Mouse (Mus musculus): ENCODE results near the gene C1ra. TPM values are rescaled to one million over a fixed set of nuclear protein-coding genes. Genes with fewer than 3 reads are reported as not detected.
A peak's percentile ranks its signal among the peaks of the same experiment; 100 is the strongest.
"Not testable (repeated sequence)": the region's sequence is repeated elsewhere in the genome, so short reads cannot be mapped to it uniquely, and the experiment has no call there.

The C1ra gene
- polyA plus RNA-seq, 1 experiment from 2014 or later = 4.6 TPM

DNA sequence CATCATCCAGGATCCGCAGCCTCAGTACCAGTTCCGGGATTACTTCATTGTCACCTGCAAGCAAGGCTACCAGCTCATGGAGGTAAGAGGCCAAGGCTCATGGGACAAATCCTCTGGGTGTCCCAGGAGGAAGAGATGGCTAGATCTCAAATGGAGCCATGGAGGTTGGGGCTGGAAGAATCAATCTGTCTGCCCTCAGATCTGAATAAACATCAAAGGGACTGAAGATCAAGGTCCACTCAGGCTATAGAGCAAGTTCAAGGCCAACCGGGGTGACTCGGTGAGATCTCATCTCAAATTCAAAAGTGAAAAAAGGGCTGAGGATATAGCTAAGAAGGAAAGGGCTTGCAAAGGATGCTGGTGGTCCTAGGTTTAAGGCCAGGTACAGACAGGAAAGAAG is 5.5 kb downstream of the C1ra start:
- not testable (repeated sequence) for ATAC-seq (ENCODE audit: borderline replicate concordance, extremely low read depth, low FRiP score, low TSS enrichment); H3K4me3 ChIP-seq; H3K27me3 ChIP-seq; H3K27ac ChIP-seq; H3K4me2 ChIP-seq; H3K4me1 ChIP-seq; H3K9me3 ChIP-seq; H3K36me3 ChIP-seq; H3K9ac ChIP-seq
- 85% methylated on average over 4 of the region's 4 CpGs for WGBS

DNA sequence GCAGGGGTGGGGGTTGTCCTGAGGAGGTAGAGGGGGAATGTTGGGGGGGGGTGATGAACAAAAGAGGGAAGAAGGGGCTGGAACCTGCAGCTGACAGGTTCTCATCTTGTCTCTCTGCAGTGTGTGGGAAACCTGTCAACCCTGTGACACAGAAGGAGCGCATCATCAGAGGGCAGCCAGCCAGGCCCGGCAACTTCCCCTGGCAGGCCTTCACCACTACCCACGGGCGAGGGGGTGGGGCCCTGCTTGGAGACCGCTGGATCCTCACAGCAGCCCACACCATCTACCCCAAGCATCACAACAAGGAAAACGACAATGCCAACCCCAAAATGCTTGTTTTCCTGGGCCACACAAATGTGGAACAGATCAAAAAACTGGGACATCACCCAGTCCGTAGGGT is 9.9 kb downstream of the C1ra start:
- not testable (repeated sequence) for H3K4me3 ChIP-seq; H3K4me2 ChIP-seq; H3K9me3 ChIP-seq; H3K4me1 ChIP-seq; H3K27me3 ChIP-seq; H3K36me3 ChIP-seq; H3K9ac ChIP-seq; ATAC-seq (ENCODE audit: borderline replicate concordance, extremely low read depth, low FRiP score, low TSS enrichment); H3K27ac ChIP-seq
- 70% methylated on average over 6 of the region's 7 CpGs for WGBS

DNA sequence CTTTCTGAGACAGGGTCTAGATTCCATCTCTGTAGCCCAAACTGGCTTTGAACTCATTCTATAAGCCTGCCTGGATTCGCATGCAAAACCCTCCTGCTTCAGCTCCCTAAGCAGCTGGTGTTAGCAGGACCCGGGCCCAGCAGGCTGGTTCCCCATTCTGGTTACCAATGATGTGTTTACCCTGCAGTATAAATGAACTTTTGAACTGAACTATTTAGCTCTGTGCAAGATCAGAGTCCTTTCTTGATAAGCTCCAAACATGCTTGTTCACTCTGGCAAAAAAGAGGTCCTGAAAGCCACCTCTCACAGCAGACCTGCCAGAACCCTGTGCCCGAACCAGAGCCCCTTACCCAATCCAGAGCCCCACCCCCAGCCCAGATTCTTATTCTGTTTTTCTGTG is 15.7 kb downstream of the C1ra start:
- Histone ChIP-seq H3K4me2 (no peak overlapping the region), H3K36me3 (no peaks in the 10 kb centered on the region), H3K9ac (no peak overlapping the region), H3K27me3 (no peaks in the 10 kb centered on the region), H3K4me3 (no peak overlapping the region), H3K9me3 (no peaks in the 10 kb centered on the region), H3K4me1 (no peaks in the 10 kb centered on the region), H3K27ac (no peak overlapping the region)
- ATAC-seq (ENCODE audit: borderline replicate concordance, extremely low read depth, low FRiP score, low TSS enrichment) = no peak
- 59% methylated on average over 3 of the region's 3 CpGs for WGBS

DNA sequence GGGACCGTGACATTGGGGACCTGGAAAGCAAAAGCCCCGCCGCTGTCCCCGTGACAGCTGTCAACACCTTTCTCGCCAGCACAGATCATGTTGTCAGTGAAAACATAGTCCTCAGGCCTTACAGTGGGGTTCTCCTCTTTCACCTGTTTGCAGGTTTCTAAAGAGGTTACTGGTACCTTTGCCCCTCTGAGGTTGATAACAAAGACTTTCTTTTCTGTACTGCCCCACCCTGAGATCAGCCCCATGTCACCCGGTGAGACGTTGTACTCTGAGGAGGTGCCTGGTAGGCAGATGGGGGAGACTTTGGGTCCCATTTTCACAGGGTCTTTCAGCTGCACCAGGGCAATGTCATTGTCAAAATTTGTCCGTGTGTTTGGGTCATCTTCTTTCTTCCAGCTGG is 18.9 kb downstream of the C1ra start:
- no peak for ATAC-seq (ENCODE audit: borderline replicate concordance, extremely low read depth, low FRiP score, low TSS enrichment)

DNA sequence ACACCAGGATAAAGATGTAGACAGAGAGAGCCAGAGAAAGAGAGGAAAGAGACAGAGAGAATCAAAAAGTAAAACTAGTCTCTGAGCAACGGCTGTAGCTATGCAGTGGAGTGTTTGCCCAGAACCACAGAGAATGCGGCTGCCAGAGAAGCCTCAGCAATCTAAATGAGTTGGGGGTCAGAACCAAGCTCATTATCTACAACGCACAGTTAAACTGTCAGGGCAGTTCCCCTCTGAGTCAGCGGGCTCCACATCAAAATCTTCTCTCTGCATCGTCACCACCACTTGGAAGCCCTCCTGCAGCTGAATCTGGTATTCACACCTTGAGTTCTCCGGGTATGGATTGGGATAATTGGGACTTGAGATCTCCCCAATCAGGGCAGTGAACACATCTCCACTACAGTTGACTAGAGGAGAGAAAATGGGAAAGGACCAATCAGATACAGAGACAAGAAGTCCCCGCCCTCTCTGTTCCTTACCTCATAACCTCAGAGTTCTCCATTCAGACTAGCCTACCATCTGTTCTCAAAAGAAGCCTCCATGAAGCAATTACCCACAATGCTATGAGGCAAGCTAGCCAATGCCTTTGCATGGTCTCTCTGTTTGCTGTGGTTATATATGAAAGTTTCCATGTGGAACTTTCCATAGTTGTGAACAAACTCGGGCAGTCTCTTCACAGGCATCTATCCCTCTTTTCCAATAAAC is 24.1 kb downstream of the C1ra start:
- not testable (repeated sequence) for H3K4me2 ChIP-seq; H3K9me3 ChIP-seq; H3K4me1 ChIP-seq; H3K36me3 ChIP-seq; ATAC-seq (ENCODE audit: borderline replicate concordance, extremely low read depth, low FRiP score, low TSS enrichment); H3K4me3 ChIP-seq; H3K27ac ChIP-seq; H3K9ac ChIP-seq; H3K27me3 ChIP-seq
- WGBS = 59% methylated on average over 8 of the region's 8 CpGs

More for the DNA sequence above, 18.9 kb downstream of the C1ra start:
- H3K36me3 ChIP-seq = no peaks in the 10 kb centered on the region
- no peak overlapping the region for H3K4me2 ChIP-seq
- no peaks in the 10 kb centered on the region for H3K9me3 ChIP-seq
- no peak overlapping the region for H3K4me3 ChIP-seq
- WGBS = 80% methylated on average over 8 of the region's 8 CpGs
- H3K9ac ChIP-seq = no peak overlapping the region
- H3K27me3 ChIP-seq = no peaks in the 10 kb centered on the region
- no peak overlapping the region for H3K27ac ChIP-seq
- H3K4me1 ChIP-seq = no peaks in the 10 kb centered on the region

DNA sequence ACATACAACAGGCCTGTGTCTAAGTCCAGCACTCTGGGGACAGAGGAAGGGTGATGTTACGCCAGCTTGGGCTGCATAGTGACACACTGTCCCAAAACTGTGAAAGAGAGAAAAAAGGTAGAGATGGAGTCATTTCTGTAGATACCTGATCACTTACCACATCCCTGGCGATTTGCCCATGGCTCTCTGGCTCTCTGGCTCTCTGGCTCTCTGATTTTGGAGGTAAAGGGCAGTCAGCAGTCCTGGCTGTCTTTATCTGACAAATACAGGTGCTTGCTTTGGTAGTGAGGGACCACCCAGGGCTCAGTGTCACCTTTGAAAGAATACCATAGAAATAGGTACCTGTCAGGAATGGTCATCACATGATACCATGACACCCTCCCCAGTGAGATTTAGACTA is 29.0 kb downstream of the C1ra start:
- ATAC-seq (ENCODE audit: borderline replicate concordance, extremely low read depth, low FRiP score, low TSS enrichment); H3K27ac ChIP-seq; H3K36me3 ChIP-seq; H3K4me3 ChIP-seq; H3K9me3 ChIP-seq; H3K9ac ChIP-seq; H3K27me3 ChIP-seq; H3K4me1 ChIP-seq; H3K4me2 ChIP-seq: not testable (repeated sequence)
- 66% methylated on average over 2 of the region's 2 CpGs for WGBS

DNA sequence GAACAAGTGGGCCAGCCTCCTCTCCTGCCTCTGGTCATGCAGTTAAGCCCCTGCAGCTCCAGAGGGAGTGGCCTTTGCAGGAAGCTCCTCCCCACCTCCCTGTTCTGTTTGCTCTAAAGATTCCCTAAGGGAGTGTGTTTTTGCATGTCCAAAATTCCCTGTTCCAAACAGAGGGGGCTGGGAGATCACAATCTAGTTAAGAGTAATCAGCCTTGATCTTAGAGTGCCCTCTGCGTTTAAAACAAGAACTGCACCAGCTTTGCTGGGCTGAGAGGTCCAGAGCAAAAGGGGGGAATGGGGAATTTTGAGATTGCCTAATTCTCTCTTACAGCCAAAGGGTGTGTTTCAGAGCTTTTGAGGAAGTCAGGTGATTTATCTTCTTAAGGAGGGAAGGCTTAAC is 30.1 kb downstream of the C1ra start, which contains the start of gene C1s1:
Gene C1s1 (minus strand): TSS at position 76 of the 400 bp plus-strand sequence.
- H3K27ac ChIP-seq, H3K4me2 ChIP-seq, H3K9me3 ChIP-seq, H3K4me1 ChIP-seq, H3K36me3 ChIP-seq, H3K27me3 ChIP-seq, H3K4me3 ChIP-seq, H3K9ac ChIP-seq: not testable (repeated sequence)
- WGBS = 9% methylated on average over 1 of the region's 1 CpGs
- peak; percentile 57; the same call in 1 of the 2 replicates for ATAC-seq (ENCODE audit: borderline replicate concordance, extremely low read depth, low FRiP score, low TSS enrichment)

DNA sequence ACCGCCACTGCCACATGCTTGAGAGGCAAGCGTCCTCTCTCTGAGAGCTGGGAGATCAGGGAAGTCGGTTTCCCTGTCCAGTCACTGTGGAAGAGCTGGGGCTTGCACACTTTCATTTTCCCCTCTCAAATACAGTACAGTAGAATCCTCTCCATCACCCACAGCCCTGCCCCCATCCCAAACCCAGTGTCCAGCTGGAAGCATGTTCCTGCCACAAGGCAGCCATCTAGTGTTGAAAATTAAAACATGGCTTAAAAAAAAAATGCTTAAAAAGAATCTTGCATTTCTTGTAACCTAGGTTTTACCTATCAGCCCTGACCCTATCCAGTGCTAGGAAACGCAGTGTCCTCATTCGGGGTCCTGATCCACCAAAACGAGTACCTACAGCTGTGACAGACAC is 32.3 kb downstream of the C1ra start:
- no peak overlapping the region for H3K4me3 ChIP-seq

DNA sequence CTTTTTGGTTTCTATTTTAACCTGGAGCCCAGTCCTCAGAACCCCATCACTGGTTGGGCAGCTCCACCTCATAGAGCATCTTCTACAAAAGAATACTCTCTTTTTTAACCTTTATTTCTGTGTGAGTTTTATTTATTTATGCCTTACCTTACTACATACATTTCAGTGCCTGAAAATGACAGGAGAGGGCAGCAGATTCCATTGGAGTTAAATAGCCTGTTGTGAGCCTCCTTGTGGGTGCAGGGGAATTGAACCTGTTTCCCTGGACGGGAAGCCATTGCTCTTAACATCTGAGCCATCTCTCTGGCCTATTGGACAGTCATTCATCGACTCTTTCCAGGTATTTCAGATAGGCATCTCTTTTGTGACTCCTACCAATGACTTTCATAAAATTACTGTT is 33.2 kb downstream of the C1ra start:
- Histone ChIP-seq H3K27me3 (no peaks in the 10 kb centered on the region), H3K36me3 (no peaks in the 10 kb centered on the region), H3K4me3 (no peak overlapping the region), H3K27ac (no peak overlapping the region), H3K9ac (no peak overlapping the region), H3K9me3 (no peaks in the 10 kb centered on the region), H3K4me1 (no peaks in the 10 kb centered on the region), H3K4me2 (no peak overlapping the region)
- no peak for ATAC-seq (ENCODE audit: borderline replicate concordance, extremely low read depth, low FRiP score, low TSS enrichment)
- 75% methylated on average over 2 of the region's 2 CpGs for WGBS

More for the DNA sequence above, 32.3 kb downstream of the C1ra start:
- Histone ChIP-seq H3K27me3 (no peaks in the 10 kb centered on the region), H3K9me3 (no peaks in the 10 kb centered on the region), H3K36me3 (no peaks in the 10 kb centered on the region), H3K27ac (no peak overlapping the region), H3K4me2 (no peak overlapping the region), H3K4me1 (no peaks in the 10 kb centered on the region), H3K9ac (no peak overlapping the region)
- 71% methylated on average over 5 of the region's 6 CpGs for WGBS
- ATAC-seq (ENCODE audit: borderline replicate concordance, extremely low read depth, low FRiP score, low TSS enrichment) = no peak

DNA sequence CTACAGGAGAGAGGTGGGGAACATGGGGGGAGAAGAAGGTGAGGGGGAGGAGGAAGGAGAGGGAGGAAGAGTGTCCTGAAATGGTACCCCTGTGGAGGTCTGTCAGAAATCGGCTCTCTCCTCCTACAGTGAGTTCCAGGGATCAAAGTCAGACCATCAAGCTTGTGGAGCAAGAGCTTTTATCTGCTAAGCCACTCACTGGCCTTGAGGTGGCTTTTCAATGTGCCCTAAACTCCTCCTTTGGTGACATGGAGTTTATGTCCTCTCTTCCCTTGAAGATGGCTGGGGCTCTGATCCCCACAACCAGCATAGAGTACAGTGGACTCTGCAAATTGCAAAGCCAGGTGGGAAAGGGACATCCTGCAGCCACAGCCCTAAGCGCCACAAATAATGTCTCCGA is 35.8 kb downstream of the C1ra start:
- not testable (repeated sequence) for H3K4me1 ChIP-seq; H3K27me3 ChIP-seq; ATAC-seq (ENCODE audit: borderline replicate concordance, extremely low read depth, low FRiP score, low TSS enrichment); H3K36me3 ChIP-seq; H3K4me2 ChIP-seq; H3K9me3 ChIP-seq; H3K27ac ChIP-seq; H3K9ac ChIP-seq; H3K4me3 ChIP-seq
- 84% methylated on average over 3 of the region's 3 CpGs for WGBS

DNA sequence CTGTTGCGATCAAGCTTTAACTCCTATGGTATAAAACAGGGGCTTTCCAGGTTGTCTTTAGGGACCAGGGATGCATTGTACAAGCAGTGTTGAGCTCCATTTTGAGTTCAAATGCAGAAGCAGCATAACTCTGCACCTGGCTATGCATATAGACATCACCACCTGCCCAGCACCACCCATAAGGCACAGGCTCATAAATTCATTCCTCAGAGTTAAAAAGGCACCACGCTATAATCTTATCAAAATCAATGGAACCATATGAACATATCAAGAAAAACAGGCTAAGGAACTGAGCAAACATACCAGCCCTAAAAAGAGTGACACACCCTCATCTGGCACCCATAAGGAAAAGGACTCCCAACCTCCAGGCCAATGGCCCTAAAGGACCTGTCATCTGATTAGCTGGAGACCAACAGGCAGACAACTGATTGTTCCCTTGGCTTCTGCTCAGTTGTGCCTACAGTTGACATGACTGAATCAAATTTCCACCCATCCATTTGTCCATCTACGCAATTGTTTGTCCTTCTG is 36.9 kb downstream of the C1ra start:
- ATAC-seq (ENCODE audit: borderline replicate concordance, extremely low read depth, low FRiP score, low TSS enrichment) = no peak
- H3K4me1 ChIP-seq = no peaks in the 10 kb centered on the region

DNA sequence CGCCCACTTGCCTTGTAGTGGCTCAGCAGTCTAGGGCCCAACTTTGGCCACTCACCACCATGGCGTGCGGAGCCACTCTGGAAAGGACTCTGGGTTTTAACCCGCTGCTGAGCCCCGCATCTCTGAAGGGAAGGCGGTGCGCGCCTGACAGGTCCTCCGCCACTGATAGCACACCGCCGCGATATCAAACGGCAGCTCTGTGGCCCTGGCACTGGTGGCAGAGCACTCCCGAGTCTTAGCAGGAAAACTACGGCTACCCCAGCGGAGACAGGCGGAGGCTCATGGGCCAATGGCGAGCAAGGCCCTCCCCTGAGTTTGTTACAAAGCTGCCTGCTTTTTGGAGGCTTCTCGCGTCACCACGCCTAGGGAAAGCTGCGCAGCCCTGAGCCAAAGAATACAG is 40.6 kb downstream of the C1ra start:
- H3K36me3 ChIP-seq = no peaks in the 10 kb centered on the region
- H3K27ac ChIP-seq = no peak overlapping the region
- H3K27me3 ChIP-seq = no peaks in the 10 kb centered on the region
- H3K9ac ChIP-seq = no peak overlapping the region
- H3K4me3 ChIP-seq = no peak overlapping the region
- H3K4me1 ChIP-seq = no peaks in the 10 kb centered on the region
- H3K9me3 ChIP-seq = no peaks in the 10 kb centered on the region
- no peak overlapping the region for H3K4me2 ChIP-seq
- no peak for ATAC-seq (ENCODE audit: borderline replicate concordance, extremely low read depth, low FRiP score, low TSS enrichment)
- WGBS = 68% methylated on average over 22 of the region's 22 CpGs

More for the DNA sequence above, 36.9 kb downstream of the C1ra start:
- Histone ChIP-seq H3K4me2 (no peak overlapping the region), H3K9ac (no peak overlapping the region), H3K4me3 (no peak overlapping the region), H3K27ac (no peak overlapping the region), H3K27me3 (no peaks in the 10 kb centered on the region), H3K9me3 (no peaks in the 10 kb centered on the region), H3K36me3 (no peaks in the 10 kb centered on the region)
- 85% methylated on average over 3 of the region's 3 CpGs for WGBS

DNA sequence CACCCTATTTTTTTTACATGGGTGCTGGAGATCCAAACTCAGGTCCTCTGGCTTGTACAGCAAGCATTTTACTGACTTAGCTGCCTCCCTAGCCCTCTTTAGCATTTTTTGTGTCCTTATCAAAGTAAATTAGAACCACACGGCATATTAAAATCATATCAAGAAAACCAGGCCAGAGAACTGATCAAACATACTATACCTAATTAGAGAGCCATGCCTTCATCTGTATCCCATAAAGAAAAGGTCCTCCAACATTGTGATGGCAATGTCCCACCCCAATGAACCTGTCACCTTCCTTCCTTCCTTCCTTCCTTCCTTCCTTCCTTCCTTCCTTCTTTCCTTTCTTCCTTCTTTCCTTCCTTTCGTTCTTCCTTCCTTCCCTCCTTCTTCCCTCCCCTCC is 43.8 kb downstream of the C1ra start:
- H3K4me1 ChIP-seq, H3K27ac ChIP-seq: not testable (repeated sequence)
- 66% methylated on average over 2 of the region's 2 CpGs for WGBS

More for the DNA sequence above, 43.8 kb downstream of the C1ra start:
- H3K4me3 ChIP-seq; ATAC-seq (ENCODE audit: borderline replicate concordance, extremely low read depth, low FRiP score, low TSS enrichment); H3K9ac ChIP-seq; H3K27me3 ChIP-seq; H3K9me3 ChIP-seq; H3K36me3 ChIP-seq; H3K4me2 ChIP-seq: not testable (repeated sequence)

Measured in lung, embryonic 15.5 days (tissue).